10 mouse cellular contexts compared by ENCODE assay signal in genomic region chr15:101133993-101134704, GRCm38 (mm10). TPM values are rescaled to one million over a fixed set of nuclear protein-coding genes. Genes with fewer than 3 reads are reported as not detected.
DNase-seq lines count a peak whose midpoint lies in the region; ATAC-seq and TF ChIP-seq lines count a peak whose summit lies in the region.
"Had no signal": no experiment of that assay in that cellular context is flagged by ENCODE, and none has a peak within 500 bp of the region (broad histone marks: within the 10 kb centered on the region; RNA-seq: fewer than 3 reads in every experiment).

No protein-coding gene starts in this region.

- H3K4me3 ChIP-seq in CH12.LX (replicated peaks in 1 of 3; ENCODE audit: low read depth in 2 of 3, low read length in 2 of 3, poor library complexity in 1 of 3): peak overlapping the region in 2 of 3 experiments; percentile 48 to 67
- H3K4me3 ChIP-seq in heart, embryonic 10.5 days: peak overlapping the region; percentile 33
- H3K4me3 ChIP-seq in limb, embryonic 13.5 days: peak overlapping the region; percentile 19; the same call in 1 of the 2 replicates
- H3K4me3 ChIP-seq in stomach, embryonic 15.5 days (replicated peaks): peak overlapping the region; percentile 31

- no peak for TF ChIP-seq CTCF in CH12.LX (conservative IDR thresholded peaks at IDR 0.05 in 1 of 2, IDR thresholded peaks at IDR 0.05 in 1 of 2; ENCODE audit: low read depth in 2 of 2, low read length in 2 of 2)

- H3K9ac ChIP-seq in CH12.LX (ENCODE audit: insufficient read depth, low read depth): no peak overlapping the region
- no peak overlapping the region for H3K9ac ChIP-seq in limb, embryonic 13.5 days
- H3K9ac ChIP-seq in stomach, embryonic 15.5 days: no peak overlapping the region

- no peaks in the 10 kb centered on the region for H3K9me3 ChIP-seq in CH12.LX (replicated peaks; ENCODE audit: low read length)
- H3K9me3 ChIP-seq in heart, embryonic 10.5 days: no peaks in the 10 kb centered on the region
- no peaks in the 10 kb centered on the region for H3K9me3 ChIP-seq in limb, embryonic 13.5 days
- no peaks in the 10 kb centered on the region for H3K9me3 ChIP-seq in stomach, embryonic 15.5 days

- no peak overlapping the region for H3K27ac ChIP-seq in CH12.LX (ENCODE audit: insufficient read depth, low read depth)
- H3K27ac ChIP-seq in heart, embryonic 10.5 days: peak overlapping the region; percentile 59
- H3K27ac ChIP-seq in limb, embryonic 13.5 days: peak overlapping the region; percentile 28; the same call in 1 of the 2 replicates
- H3K27ac ChIP-seq in stomach, embryonic 15.5 days: peak overlapping the region; percentile 88

- in situ Hi-C loops in CH12.LX (cut with MboI; ENCODE audit: low pct_ligation_motif_present, low pct_unique_long_range_greater_than_20kb, low sequenced_read_pairs): no loop called here

- no peaks in the 10 kb centered on the region for H3K79me2 ChIP-seq in CH12.LX (replicated peaks; ENCODE audit: control insufficient read depth, extremely low read depth, insufficient read depth, poor library complexity, severe bottlenecking)

- peaks cover 0 to 16% of the 10 kb centered on the region in 2 experiments for H3K36me3 ChIP-seq in CH12.LX (replicated peaks in 1 of 2; ENCODE audit: control insufficient read depth in 1 of 2, insufficient read depth in 1 of 2, low read length in 1 of 2)
- 0 out of 2 replicates have a peak, but pooled peaks cover 4% of the 10 kb centered on the region for H3K36me3 ChIP-seq in heart, embryonic 10.5 days
- 0 out of 2 replicates have a peak, but pooled peaks cover 3% of the 10 kb centered on the region for H3K36me3 ChIP-seq in limb, embryonic 13.5 days
- H3K36me3 ChIP-seq in stomach, embryonic 15.5 days: peaks cover 8% of the 10 kb centered on the region; the same call in 1 of the 2 replicates

- dilution Hi-C loops in CH12.LX (cut with MboI; ENCODE audit: extremely low pct_ligation_motif_present, extremely low pct_unique_long_range_greater_than_20kb, low sequenced_read_pairs): no loop called here

- no peak for TF ChIP-seq RAD21 in CH12.LX (IDR thresholded peaks at IDR 0.05; ENCODE audit: low read depth, low read length)

- peak; percentile 47 for DNase-seq in gastrocnemius, postnatal 25 days
- DNase-seq in gastrocnemius, adult 8-10 months (ENCODE audit: low spot score in 2 of 2): no peak
- peak; percentile 81 for DNase-seq in CH12.LX (ENCODE audit: extremely low read depth)
- no peak for DNase-seq in heart, embryonic 10.5 days (ENCODE audit: low spot score)
- DNase-seq in urinary bladder, adult 18-20 months (ENCODE audit: low spot score in 2 of 2): no peak
- DNase-seq in frontal cortex, adult 2 months (ENCODE audit: extremely low spot score in 1 of 2, low spot score in 1 of 2): no peak

- TF ChIP-seq POLR2A in CH12.LX (IDR thresholded peaks at IDR 0.05; ENCODE audit: low read depth, low read length): no peak

- H3K4me2 ChIP-seq in CH12.LX (ENCODE audit: insufficient read depth, low read depth, poor library complexity, severe bottlenecking): no peak overlapping the region
- H3K4me2 ChIP-seq in limb, embryonic 13.5 days (replicated peaks): peak overlapping the region; percentile 30
- peak overlapping the region; percentile 52 for H3K4me2 ChIP-seq in stomach, embryonic 15.5 days

- peaks cover 9% of the 10 kb centered on the region for H3K27me3 ChIP-seq in CH12.LX (replicated peaks)
- peaks cover 50% of the 10 kb centered on the region for H3K27me3 ChIP-seq in heart, embryonic 10.5 days (ENCODE audit: insufficient read depth, poor library complexity, severe bottlenecking)
- H3K27me3 ChIP-seq in limb, embryonic 13.5 days: peaks cover 25% of the 10 kb centered on the region
- H3K27me3 ChIP-seq in stomach, embryonic 15.5 days (replicated peaks): peaks cover 3% of the 10 kb centered on the region; the same call in 1 of the 2 replicates

- peaks cover 18 to 65% of the 10 kb centered on the region in 2 experiments for H3K4me1 ChIP-seq in CH12.LX (ENCODE audit: control insufficient read depth in 1 of 2, insufficient read depth in 2 of 2)
- peaks cover 71% of the 10 kb centered on the region for H3K4me1 ChIP-seq in heart, embryonic 10.5 days
- peaks cover 38% of the 10 kb centered on the region for H3K4me1 ChIP-seq in limb, embryonic 13.5 days
- H3K4me1 ChIP-seq in stomach, embryonic 15.5 days: peaks cover 54% of the 10 kb centered on the region

- TF ChIP-seq EP300 in CH12.LX (IDR thresholded peaks at IDR 0.05; ENCODE audit: low read length): no peak

- 20% methylated on average over 15 of the region's 15 CpGs for WGBS in heart, embryonic 10.5 days
- 20% methylated on average over 15 of the region's 15 CpGs for WGBS in limb, embryonic 13.5 days
- WGBS in stomach, embryonic 15.5 days: 21% methylated on average over 15 of the region's 15 CpGs

- no peak for ATAC-seq in limb, embryonic 13.5 days (ENCODE audit: low FRiP score, low read depth)
- ATAC-seq in stomach, embryonic 15.5 days (ENCODE audit: insufficient read depth, low FRiP score, low read depth): peak; percentile 52; the same call in 1 of the 2 replicates

TF ChIP-seq in CH12.LX, 34 proteins besides CTCF, POLR2A, EP300 and RAD21:
- peak; percentile 45; the same call in 1 of the 2 replicates for TF ChIP-seq ZNF384 (IDR thresholded peaks at IDR 0.05; ENCODE audit: low read depth, low read length)
- TF ChIP-seq TCF12 (IDR thresholded peaks at IDR 0.05; ENCODE audit: low read depth, low read length): 0 out of 2 replicates have a peak, but pooled peaks have one; percentile 26
- no peak for TF ChIP-seq ETS1 (conservative IDR thresholded peaks at IDR 0.05; ENCODE audit: low read depth, low read length)
- TF ChIP-seq ELF1 (IDR thresholded peaks at IDR 0.05; ENCODE audit: low read depth, low read length): peak; percentile 17; the same call in 1 of the 2 replicates
- peak; percentile 40; the same call in 1 of the 2 replicates for TF ChIP-seq BHLHE40 (IDR thresholded peaks at IDR 0.05; ENCODE audit: low read depth, low read length)

RNA-seq across cellular contexts. Expression of gene Acvrl1, which starts 5.8 kb away (rescaled TPM):
- total RNA-seq in gastrocnemius, postnatal 25 days (2021): 10 to 100 TPM; 10.7 to 13.0 TPM
- total RNA-seq in gastrocnemius, adult 8-10 months (2022): 1 to 10 TPM; 6.6 to 9.5 (median 7.6) TPM
- total RNA-seq in CH12.LX (2012; rRNA removed): 2.8 and 5.2 TPM in 2 replicates
- 4.0 and 6.3 TPM in 2 replicates for total RNA-seq in CH12.LX (2014; rRNA removed)
- polyA plus RNA-seq in CH12.LX (2012; ENCODE audit: insufficient read length, low read depth): 9.5 and 10.3 TPM in 2 replicates
- 2.7 and 5.2 TPM in 2 replicates for polyA plus RNA-seq in heart, embryonic 10.5 days (2016; fragmentation: Nextera tagmentation; extraction: Ambion mirVana)
- 9.6 TPM in 2 replicates for polyA plus RNA-seq in limb, embryonic 13.5 days (2015; fragmentation: Nextera tagmentation; extraction: Ambion mirVana)
- 27.0 and 28.4 TPM in 2 replicates for polyA plus RNA-seq in stomach, embryonic 15.5 days (2015; fragmentation: Nextera tagmentation; extraction: Ambion mirVana)
- polyA plus RNA-seq in frontal cortex, adult 2 months (2012; rRNA removed): 20.7 and 22.4 TPM in 2 replicates

RNA-seq across cellular contexts. Expression of gene Ankrd33, which starts 18.6 kb away (rescaled TPM):
- total RNA-seq in gastrocnemius, postnatal 25 days (2021): not detected
- not detected for total RNA-seq in gastrocnemius, adult 8-10 months (2022)
- total RNA-seq in CH12.LX (2012; rRNA removed) (not detected in 2 replicates), CH12.LX (2014; rRNA removed) (not detected in 2 replicates)
- not detected in 2 replicates for polyA plus RNA-seq in CH12.LX (2012; ENCODE audit: insufficient read length, low read depth)
- not detected in 2 replicates for polyA plus RNA-seq in heart, embryonic 10.5 days (2016; fragmentation: Nextera tagmentation; extraction: Ambion mirVana)
- polyA plus RNA-seq in limb, embryonic 13.5 days (2015; fragmentation: Nextera tagmentation; extraction: Ambion mirVana): not detected in 2 replicates
- not detected in 2 replicates for polyA plus RNA-seq in stomach, embryonic 15.5 days (2015; fragmentation: Nextera tagmentation; extraction: Ambion mirVana)
- not detected in 2 replicates for polyA plus RNA-seq in frontal cortex, adult 2 months (2012; rRNA removed)
- total RNA-seq: heart, postnatal 36 days; MEL had no signal

RNA-seq across cellular contexts. Expression of gene Acvr1b, which starts 39.7 kb away (rescaled TPM):
- total RNA-seq in gastrocnemius, postnatal 25 days (2021): 10 to 100 TPM; 23.0 to 34.4 TPM
- 10 to 100 TPM; 33.0 to 44.0 (median 39.4) TPM for total RNA-seq in gastrocnemius, adult 8-10 months (2022)
- total RNA-seq in CH12.LX (2012; rRNA removed): 3.3 and 4.8 TPM in 2 replicates
- total RNA-seq in CH12.LX (2014; rRNA removed): 2.6 and 2.9 TPM in 2 replicates
- polyA plus RNA-seq in CH12.LX (2012; ENCODE audit: insufficient read length, low read depth): 2.7 TPM in 2 replicates
- 5.4 and 5.6 TPM in 2 replicates for polyA plus RNA-seq in heart, embryonic 10.5 days (2016; fragmentation: Nextera tagmentation; extraction: Ambion mirVana)
- polyA plus RNA-seq in limb, embryonic 13.5 days (2015; fragmentation: Nextera tagmentation; extraction: Ambion mirVana): 6.1 and 7.1 TPM in 2 replicates
- polyA plus RNA-seq in stomach, embryonic 15.5 days (2015; fragmentation: Nextera tagmentation; extraction: Ambion mirVana): 8.9 and 9.9 TPM in 2 replicates
- polyA plus RNA-seq in frontal cortex, adult 2 months (2012; rRNA removed): 68.4 and 68.6 TPM in 2 replicates

RNA-seq across cellular contexts. Expression of gene Fignl2, which starts 55.8 kb away (rescaled TPM):
- 1 to 10 TPM in 1 of 2 experiments, under 1 TPM in 1; 0.59 to 1.1 TPM for total RNA-seq in gastrocnemius, postnatal 25 days (2021)
- total RNA-seq in gastrocnemius, adult 8-10 months (2022): under 1 TPM; 0.31 to 0.73 (median 0.59) TPM
- total RNA-seq in CH12.LX (2012; rRNA removed) (not detected in 2 replicates), CH12.LX (2014; rRNA removed) (not detected in 2 replicates)
- polyA plus RNA-seq in CH12.LX (2012; ENCODE audit: insufficient read length, low read depth): not detected in 2 replicates
- 0.28 and 0.60 TPM in 2 replicates for polyA plus RNA-seq in heart, embryonic 10.5 days (2016; fragmentation: Nextera tagmentation; extraction: Ambion mirVana)
- polyA plus RNA-seq in limb, embryonic 13.5 days (2015; fragmentation: Nextera tagmentation; extraction: Ambion mirVana): 0.20 and 0.26 TPM in 2 replicates
- polyA plus RNA-seq in stomach, embryonic 15.5 days (2015; fragmentation: Nextera tagmentation; extraction: Ambion mirVana): 0.19 and 0.21 TPM in 2 replicates
- 1.2 and 1.3 TPM in 2 replicates for polyA plus RNA-seq in frontal cortex, adult 2 months (2012; rRNA removed)
- total RNA-seq: MEL had no signal

Comparison
In these comparisons a context has a peak if more than half of its experiments do, and no peak if none do; other contexts are left out.
1. DNase-seq: peak in gastrocnemius, postnatal 25 days (single experiment) and CH12.LX (single experiment); none in gastrocnemius, adult 8-10 months (0 of 2), heart, embryonic 10.5 days (single experiment), urinary bladder, adult 18-20 months (0 of 2) and frontal cortex, adult 2 months (0 of 2).
2. Peak in every context shown above with its lines, with median percentiles within 50 percentile points of each other: H3K4me3 ChIP-seq.